Mouse (Mus musculus): ENCODE results near the gene Ppp6r2. TPM values are rescaled to one million over a fixed set of nuclear protein-coding genes. Genes with fewer than 3 reads are reported as not detected.

Ppp6r2 gene
- 100 to 1,000 TPM; 155 to 157 TPM for total RNA-seq (2021)
- long read RNA-seq, experiment 1, partial matches to known transcripts: 5 of 46 reads
- long read RNA-seq, experiment 1, other reads (novel, unspliced or antisense): 38 of 46 reads
- long read RNA-seq, experiment 2, partial matches to known transcripts: 6 of 27 reads
- long read RNA-seq, experiment 2, other reads (novel, unspliced or antisense): 16 of 27 reads

DNA sequence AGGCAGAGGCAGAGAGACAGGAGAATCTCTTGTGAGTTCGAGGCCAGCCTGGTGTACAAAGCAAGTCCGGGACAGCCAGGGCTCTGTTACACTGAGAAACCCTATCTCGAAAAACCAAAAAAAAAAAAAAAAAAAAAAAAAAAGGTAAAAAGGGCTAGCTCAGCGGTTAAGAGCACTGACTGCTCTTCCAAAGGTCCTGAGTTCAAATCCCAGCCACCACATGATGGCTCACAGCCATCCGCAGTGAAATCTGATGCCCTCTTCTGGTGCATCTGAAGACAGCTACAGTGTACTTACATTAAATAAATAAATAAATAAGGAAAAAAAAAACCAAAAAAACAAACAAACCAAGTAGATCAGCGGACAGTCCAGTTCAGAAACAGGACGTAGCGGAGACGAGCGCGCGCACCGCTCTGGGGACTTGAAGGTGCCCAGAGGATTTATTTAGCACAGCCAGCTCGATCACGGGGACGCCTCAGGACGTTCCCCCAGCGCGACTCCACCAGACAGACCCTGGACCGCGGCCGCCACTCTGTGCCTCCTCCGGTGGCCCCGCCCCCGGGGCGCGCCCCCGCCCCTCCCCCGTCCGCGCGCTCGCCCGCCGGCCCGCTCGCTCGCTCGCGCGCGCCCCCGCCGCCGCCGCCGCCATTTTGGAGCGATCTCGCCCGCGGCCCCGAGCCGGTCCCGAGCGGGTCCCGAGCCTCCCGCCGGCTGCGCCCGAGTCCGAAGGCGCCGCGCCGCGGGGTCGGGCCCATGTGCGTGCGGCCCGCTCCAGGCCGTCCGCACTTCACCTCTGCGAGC, at the start of gene Ppp6r2:
Ppp6r2 (plus strand) TSS at position 639 of the 801 bp plus-strand sequence.
- DNase-seq (ENCODE audit: low spot score in 2 of 2): peak; percentile 75 to 77

DNA sequence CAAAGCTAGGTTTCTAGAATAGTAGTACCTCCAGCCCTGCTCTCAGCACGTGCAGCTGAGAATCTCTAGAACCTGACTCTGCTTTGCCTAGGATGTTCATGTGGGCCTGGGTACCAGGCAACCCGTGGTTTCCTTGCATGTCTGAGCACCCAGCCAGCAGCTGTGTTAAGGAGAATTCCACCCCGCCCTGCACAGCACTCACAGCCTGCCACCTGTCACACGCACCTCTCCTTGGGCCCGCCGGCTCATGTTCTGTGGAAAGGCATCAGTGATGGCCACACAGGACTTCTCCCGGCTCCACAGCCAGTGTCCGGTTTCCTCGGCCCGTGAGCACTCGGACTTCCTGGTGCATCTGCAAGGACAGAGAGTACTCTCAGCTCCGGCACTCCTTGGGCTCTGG, 45.9 kb upstream of the Ppp6r2 start:
- no peak for DNase-seq (ENCODE audit: low spot score in 2 of 2)

DNA sequence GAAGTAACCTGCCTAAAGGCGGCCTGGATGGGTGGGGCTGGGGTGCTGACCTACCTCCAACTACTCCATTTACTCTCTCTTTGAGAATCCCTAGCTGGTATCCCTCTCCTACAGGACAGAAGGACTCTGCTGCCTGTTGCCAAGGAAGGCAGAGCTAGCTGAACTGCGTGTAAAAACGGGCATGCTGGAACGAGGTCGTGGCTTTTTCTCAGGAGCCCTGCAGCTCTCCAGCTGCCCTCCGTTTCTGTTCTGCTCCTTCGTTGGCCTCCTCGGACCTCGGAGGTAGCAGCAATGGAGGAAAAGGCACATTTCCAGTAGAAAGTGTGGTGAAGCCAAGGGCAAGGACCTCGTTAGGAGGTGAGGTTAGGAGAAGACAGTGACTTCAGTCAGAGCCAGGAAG, 42.4 kb upstream of the Ppp6r2 start:
- no peak for DNase-seq (ENCODE audit: low spot score in 2 of 2)

DNA sequence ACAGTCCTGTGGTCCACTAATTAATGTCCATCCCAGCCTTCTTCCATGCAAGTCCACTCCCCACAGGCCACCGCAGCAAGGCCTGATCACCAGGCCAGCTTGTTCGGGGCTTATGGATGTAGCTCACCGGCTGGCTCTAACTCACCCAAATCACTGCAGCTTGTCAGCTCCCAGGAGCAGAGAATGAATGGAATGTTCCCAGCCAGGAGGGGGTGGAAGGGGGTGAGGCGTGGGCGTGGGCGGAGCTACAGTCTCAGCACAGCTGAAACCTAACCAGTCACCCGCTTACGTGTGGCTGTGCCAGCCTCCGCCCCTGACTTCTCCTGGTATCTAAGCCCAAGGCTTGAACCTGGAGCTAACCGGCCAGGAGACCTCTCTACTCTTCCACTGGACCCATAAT, 41.9 kb upstream of the Ppp6r2 start:
- peak; percentile 81 to 87 for DNase-seq (ENCODE audit: low spot score in 2 of 2)

DNA sequence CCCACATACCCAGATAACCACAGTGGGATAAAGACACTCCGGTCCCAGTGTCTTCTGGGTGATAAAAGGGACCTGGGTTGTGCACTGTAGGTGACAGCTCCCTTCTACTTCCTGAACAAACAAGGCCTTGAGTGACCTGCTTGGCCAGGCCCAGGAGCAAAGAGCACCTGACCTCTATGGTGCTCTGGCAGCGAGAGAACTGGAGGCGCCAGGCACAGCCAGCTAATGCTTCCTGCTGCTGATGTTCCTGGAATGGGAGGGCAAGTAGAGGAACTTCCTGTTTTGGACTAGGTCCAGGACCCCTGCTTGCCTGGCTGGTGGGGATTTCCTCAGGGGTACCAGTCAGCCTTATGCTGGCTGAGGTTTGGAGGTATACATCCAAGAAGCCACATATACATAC, 41.3 kb upstream of the Ppp6r2 start:
- no peak for DNase-seq (ENCODE audit: low spot score in 2 of 2)

DNA sequence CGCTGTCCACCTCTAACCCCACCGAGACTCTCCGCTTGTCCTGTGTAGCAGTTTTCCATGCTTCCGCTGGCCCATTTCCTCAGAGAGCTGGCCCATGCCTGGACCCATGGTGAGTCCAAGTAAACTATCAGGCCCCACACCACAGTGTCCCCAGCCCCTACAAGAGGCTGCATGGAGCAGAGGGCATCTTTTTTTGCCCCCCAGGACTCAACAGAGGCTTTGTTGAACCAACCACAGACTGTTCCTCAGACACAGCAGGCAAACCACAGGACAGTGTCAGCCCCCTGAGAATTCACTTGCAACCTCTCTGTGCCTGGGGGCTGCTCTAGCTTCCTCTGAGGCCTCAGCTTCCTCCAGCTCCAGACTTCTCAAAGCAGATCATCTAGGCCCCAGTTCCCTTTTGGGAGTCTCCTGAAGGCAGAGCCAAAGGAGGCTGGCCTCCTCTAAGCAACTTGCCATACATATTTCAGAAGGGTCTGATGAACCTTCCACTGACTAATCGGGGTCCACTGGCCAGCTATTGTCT, 39.8 kb upstream of the Ppp6r2 start:
- no peak for DNase-seq (ENCODE audit: low spot score in 2 of 2)

DNA sequence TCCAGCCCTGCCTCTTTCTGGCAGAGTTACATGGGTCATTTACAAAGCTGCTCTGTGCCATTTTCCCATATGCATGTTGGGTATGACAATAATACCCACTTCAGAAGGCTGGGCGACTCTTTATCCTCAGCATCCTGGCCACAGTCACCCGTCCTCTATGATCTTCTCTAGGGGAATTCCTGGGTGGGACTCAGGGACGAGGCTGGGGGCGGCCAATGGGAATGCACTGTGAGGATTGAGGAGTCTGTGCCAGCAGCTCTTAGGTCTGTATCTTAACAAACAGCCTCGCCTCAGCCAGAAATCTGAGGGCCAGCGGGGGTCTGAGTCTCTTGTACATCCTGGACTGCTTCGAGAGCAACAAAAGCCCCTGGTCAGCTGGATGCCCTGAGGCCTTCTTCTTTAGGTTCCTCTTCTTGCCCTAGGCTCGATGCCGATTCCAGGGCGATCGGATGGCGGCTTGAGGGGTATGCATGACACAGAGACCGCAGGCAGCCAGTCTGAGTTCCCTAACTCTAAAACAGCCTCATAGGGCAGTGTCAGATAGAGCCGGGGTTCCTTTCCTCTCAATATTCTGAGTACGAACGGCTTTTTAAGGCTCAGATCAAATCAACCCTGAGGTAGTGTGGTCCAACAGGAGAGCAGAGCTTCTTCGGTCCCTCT, 38.9 kb upstream of the Ppp6r2 start:
- no peak for DNase-seq (ENCODE audit: low spot score in 2 of 2)

DNA sequence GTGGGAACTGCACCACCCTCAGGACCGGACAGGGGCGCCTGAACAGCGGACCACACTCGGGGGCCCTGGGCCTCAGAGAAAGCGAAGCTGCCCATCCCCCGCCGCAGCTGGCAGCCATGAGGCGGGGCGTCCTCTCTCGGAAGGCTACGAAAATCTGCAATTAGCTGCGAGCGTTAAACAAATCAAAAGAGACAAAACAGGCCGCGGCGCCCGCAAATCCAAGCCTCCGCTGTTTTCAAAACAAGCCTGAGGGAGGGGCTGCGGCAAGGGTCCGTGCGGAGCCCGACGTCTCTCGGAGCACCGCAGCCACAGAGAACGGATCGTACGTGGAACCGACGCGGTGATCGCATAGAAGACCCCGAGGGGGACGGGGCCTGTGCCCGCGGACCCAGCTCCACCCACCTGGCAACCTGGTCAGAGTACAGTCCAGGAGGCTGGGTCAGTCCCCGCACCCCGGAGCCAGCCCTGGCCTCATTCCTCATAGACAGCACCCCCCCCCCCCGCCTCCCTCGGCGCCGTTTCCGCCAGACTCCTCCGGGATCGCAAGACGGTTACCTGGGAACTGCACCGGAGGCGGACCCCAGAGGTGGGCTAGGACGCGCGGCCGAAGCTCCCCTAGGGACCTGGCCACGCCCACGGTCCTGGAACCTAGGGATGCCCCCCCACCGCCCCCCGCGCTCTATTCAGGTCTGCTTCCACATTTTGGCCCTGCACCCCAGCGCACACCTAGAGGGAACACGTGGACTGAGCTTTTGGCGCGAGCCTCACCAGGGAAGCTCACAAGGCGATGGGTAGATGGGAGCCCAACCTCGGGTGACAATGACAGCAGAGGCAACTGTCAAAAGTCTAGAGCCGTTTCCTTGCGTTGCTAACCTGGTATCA, 38.1 kb upstream of the Ppp6r2 start:
- DNase-seq (ENCODE audit: low spot score in 2 of 2): peak; percentile 27 to 31

DNA sequence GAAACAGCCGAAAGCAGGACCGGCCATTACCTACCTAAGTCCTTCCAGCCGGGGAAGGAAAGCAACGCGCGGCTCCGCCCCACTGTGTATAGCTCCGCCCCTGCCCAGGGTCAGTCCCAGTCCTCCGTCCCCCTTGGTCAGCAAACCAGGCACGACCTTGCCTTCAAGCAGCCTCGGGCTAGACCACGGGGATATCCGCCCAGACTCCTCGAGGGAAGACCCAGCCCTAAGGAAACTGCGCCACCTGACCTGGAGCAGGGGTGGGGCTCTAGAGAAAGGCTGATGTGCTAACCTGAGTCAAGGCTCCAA, 37.5 kb upstream of the Ppp6r2 start:
- DNase-seq (ENCODE audit: low spot score in 2 of 2): peak in 1 of 2 experiments; percentile 35

DNA sequence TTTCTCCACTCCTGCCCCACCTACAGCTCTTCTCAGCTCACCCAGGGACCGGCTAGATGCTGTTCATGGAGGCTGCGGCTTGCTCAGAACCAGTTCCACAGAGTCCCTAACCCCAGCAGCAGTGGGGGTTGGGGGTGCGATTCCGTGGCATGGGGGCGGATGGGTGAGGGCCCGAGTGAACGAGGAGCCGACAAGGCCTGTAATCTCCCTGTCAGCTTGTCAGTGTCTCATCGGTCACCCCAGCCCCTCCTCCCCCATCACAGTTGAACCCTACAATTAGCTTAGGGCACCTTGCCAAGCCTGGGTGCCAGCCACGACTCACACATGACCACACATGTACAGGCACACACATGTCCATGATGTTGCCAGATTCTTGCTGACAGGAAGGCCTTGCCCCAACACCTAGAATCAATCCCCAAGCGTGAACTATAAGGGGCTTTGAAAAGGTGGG, 36.4 kb upstream of the Ppp6r2 start:
- no peak for DNase-seq (ENCODE audit: low spot score in 2 of 2)

DNA sequence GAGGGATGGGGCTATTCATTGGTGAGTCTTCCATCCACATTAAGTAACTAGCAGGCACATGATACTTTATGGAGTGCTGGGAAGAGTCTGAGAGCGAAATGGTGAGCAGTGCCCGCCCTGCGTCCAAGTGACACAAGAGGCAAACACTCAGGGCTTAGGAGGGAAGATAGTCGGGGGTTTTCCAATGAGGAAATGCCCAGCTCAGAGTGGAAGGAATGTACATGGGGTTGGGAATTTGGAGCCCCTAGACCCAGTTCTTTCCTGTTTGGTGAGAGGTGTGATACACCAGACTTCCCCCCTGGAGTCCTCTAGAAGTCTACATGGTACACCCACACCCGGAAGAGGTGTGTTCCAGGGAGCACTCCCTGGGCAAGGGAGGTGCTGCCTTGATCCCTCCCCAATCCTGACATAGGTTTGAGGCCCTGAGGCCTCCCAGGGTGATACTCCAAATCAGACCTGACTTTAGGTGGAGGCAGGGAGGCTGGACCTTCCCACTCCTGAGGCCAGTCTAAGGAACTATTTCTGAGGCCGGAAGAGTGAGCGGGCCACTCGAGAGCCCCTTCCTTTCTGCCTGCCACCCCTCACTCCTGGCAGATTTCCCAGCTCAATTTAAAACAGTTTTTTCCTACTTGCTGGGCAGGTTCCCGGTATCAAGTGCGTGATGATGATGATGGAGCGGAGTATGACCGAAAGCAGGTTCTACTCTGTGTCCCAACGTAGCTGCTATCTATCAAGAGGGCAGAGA, 35.8 kb upstream of the Ppp6r2 start:
- DNase-seq (ENCODE audit: low spot score in 2 of 2): no peak

DNA sequence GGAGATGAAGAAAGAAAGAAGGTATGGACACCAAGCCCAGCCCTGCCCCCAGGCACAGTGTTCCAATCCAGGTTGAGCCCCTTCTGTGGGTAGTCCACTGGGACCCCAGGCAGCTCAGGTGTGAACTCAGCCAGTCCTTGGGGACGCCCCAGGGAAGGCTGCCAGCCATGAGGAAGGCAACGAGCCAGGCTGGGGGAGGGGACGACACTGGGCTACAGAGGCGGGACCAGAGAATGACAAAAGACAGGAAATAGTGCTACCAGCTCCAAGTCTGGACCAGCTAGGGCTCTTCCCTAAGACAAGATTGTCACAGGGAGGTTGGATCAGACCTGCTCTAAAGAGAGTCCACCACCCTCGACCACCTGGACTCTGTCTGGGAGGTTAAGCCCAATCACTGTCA, 34.2 kb upstream of the Ppp6r2 start:
- DNase-seq (ENCODE audit: low spot score in 2 of 2): peak in 1 of 2 experiments; percentile 31

DNA sequence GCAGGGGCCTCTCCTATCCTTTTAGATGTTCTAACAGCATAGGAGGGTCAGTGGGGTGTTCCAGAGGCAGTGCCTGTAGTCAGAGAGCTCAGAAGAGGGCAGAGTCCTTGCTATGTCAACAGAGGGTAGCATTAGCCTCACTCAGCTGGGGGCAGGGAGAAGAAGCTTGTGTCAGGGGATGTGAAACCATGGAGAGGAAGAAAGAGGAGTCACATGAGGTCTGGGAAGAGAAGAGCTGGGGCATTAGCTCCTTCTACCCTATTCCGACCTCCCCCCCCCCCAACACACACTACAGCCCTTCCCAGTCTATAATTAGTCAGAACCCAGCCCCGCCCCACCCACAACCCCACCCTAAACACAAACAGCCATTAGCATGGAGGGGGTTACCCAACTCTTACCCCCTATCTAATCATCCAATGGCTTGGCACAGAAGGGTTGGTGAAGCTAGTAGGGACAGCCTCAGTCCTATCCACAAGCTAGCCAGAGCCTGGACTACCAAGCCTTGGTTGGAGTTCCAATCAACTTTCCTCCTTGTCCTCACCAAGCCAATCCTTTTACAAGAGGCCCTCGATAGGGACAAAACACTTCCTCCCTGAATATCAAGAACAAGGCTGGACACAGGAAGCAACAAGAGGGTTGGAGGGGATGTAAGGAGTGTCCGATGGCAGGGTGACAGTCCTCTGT, 33.6 kb upstream of the Ppp6r2 start:
- no peak for DNase-seq (ENCODE audit: low spot score in 2 of 2)

DNA sequence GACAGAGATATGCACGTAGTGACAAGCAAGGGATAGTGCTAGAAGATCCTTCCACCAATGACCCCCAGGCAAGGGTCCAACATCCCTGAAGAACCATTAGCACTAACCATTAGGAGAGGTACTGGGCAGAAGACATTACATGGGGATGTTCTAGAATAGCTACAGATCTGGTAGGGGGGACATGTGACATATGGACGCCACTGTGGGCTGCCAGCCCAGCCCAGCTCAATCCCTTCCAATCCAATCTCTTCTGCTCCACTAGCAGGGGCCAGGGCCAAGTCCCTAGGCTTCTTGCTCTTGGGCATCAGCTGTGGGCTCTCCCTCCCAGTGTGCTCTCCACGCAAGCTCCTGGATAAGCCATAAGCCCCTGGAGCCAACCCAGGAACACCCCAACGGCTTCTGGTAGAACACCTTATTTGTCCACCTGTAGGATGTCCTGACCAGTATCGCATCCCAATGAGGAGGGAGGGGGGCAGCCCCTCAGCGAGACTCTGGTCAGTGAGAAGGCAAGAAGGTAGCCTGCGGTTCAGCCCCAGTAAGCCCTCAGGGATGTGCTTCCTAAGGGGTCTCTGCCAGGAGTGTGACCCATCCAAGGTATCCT, 33.0 kb upstream of the Ppp6r2 start:
- DNase-seq (ENCODE audit: low spot score in 2 of 2): no peak

DNA sequence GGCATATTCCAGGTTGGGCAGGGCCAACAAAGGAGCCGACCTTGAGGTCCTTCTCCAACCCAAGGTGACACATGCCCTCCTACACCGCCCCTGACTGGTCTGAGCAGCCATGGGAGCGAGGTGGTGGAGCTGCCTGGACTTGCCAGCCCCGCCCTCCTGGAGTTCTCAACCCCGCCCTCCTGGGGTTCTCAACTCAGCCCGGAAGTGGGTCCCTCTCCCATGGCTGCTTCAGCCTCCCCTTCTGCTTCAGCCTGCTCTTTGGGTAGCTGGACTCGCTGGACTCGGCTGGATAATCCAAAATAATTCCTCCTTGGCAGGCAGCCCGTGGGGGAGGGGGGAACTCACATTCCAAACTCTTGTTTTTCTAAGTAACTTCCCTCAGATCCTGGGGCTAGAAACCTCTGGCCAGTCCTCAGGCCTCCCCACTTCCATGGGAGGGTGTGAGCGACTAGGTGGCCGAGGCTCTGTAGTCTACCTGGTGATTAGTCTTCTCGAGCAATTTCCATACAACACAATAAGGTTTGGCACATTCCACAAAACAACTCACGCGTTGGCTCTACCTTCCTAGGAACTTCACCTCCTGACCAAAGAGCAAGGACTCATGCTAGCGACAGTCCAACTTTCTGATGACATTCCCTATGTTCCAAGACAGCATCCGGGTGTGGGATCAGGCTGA, 32.3 kb upstream of the Ppp6r2 start:
- DNase-seq (ENCODE audit: low spot score in 2 of 2): no peak

DNA sequence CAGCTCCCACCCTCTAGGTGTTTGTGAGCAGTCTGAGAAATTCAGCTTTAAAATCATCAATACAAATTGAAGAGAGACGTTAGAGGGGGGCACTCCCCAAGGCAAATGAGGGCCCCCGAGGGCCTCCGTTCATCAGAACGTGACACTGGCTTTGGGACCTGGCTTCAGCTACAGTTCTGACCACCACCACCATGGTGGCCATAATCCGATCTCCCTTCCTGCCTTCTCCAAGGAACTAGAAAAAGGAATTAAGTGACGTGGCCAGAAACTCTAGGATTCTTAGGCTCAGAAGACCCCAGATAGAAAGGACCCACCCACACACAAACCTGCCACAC, 31.8 kb upstream of the Ppp6r2 start:
- DNase-seq (ENCODE audit: low spot score in 2 of 2): no peak

DNA sequence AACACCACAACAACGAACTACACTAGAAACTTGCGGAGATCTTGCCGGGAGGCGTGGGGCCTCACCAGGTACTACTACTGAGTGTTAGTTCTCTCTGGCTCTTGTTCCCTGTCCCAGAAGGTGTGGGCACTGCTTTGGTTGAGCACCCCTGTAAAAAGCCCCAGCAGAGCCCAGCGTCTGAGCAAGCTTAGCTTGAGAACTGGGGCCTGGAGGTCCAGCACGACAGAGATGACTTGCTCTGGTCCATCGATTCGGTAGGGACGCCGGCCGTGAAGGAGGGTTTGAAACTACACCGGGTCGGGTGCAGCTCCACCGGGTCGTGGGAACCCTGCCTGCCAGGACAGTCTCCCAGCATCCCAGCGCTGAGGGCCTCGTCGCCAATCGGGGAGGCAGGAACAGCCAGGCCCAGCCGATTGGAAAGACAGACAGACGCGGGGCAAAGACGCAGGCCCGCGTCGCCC, 31.2 kb upstream of the Ppp6r2 start:
- no peak for DNase-seq (ENCODE audit: low spot score in 2 of 2)

DNA sequence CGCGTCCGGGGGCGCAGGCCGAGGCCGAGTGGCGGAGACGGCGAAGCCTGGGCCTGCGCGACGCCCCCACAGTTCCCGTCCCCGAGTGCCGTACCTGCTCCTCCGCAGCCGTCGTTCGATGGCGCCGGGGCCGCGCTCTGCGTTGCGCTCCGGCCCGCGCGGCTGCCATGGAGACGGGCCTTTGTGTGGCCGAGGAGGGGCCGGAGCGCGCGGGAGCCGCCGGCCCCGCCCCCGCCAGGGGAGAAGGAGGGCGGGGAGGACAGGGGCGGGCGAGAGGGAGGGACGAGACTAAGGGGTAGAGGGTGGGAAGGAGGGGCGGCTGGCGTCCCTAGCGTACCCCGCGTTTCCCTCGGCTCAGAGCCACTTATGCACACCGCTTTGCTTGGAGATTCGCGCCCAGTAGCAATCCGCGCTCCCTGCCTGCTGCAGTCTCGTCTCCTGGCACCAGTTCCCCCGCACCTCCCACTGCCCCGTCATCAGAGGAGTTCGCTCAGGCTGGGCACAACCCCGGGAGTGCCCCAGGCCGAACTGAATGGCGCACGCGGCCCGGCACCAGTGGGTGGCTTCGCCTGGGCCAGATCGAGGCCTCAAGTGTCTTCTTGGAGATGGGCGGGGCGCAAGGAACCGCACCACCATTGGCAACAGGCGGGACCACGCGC, 30.7 kb upstream of the Ppp6r2 start, which contains the start of gene Plxnb2:
Plxnb2 (minus strand) TSS at position 218 of the 659 bp plus-strand sequence.
- peak; percentile 63 to 78 for DNase-seq (ENCODE audit: low spot score in 2 of 2)

Data from left cerebral cortex, adult 18-20 months (tissue).